In the genomic region with DNA sequence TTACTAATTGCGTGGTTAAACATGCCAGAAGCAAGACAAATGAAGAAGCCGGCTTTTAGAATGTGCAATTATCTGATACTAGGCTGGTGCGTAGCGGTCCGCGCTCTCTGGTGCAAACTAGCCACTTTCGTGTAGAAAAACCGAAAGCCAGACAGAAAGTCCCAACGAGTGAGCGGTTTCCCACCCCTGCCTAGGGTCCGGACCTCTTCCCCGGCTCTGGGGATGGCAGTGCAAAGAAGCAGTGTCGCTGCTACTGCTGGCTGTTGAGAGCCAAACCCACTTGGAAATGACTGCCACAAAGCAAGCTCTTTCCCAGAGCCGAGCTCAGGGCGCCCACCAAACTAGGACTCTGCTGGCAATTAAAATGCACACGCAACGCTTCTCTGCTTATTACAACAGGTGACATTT, we compare ENCODE assay signal across 7 mouse cellular contexts. TPM values are rescaled to one million over a fixed set of nuclear protein-coding genes. Genes with fewer than 3 reads are reported as not detected.
DNase-seq lines count a peak whose midpoint lies in the region; ATAC-seq and TF ChIP-seq lines count a peak whose summit lies in the region.

No protein-coding gene starts in this region.

- peak overlapping the region; percentile 8; the same call in 1 of the 2 replicates for H3K4me3 ChIP-seq in lung, embryonic 14.5 days (ENCODE audit: low read depth, low read length)
- H3K4me3 ChIP-seq in kidney, postnatal 0 days (replicated peaks; ENCODE audit: low read depth, low read length), result 0 out of 2 replicates have a peak overlapping the region, but pooled peaks have one; percentile 6
- H3K4me3 ChIP-seq in midbrain, embryonic 15.5 days, result peak overlapping the region; percentile 44

- H3K27me3 ChIP-seq in lung, embryonic 14.5 days (ENCODE audit: insufficient read depth, low read length), result peaks cover 86% of the 10 kb centered on the region
- peaks cover 66% of the 10 kb centered on the region for H3K27me3 ChIP-seq in kidney, postnatal 0 days (ENCODE audit: insufficient read depth, low read length)
- H3K27me3 ChIP-seq in midbrain, embryonic 15.5 days (replicated peaks), result peaks cover 57% of the 10 kb centered on the region

- H3K36me3 ChIP-seq in lung, embryonic 14.5 days (ENCODE audit: insufficient read depth), result no peaks in the 10 kb centered on the region
- H3K36me3 ChIP-seq in kidney, postnatal 0 days (ENCODE audit: insufficient read depth, low read length), result no peaks in the 10 kb centered on the region
- no peaks in the 10 kb centered on the region for H3K36me3 ChIP-seq in midbrain, embryonic 15.5 days (replicated peaks)

- no peak overlapping the region for H3K27ac ChIP-seq in lung, embryonic 14.5 days (ENCODE audit: low read depth)
- no peak overlapping the region for H3K27ac ChIP-seq in kidney, postnatal 0 days
- peak overlapping the region; percentile 68; the same call in 1 of the 2 replicates for H3K27ac ChIP-seq in midbrain, embryonic 15.5 days

- TF ChIP-seq CTCF in lung, embryonic 14.5 days (IDR thresholded peaks at IDR 0.05; ENCODE audit: low read depth), result no peak
- no peak for TF ChIP-seq CTCF in kidney, postnatal 0 days (IDR thresholded peaks at IDR 0.05; ENCODE audit: low read depth)

- no peak overlapping the region for H3K9ac ChIP-seq in lung, embryonic 14.5 days
- no peak overlapping the region for H3K9ac ChIP-seq in kidney, postnatal 0 days (ENCODE audit: low read depth, low read length)
- H3K9ac ChIP-seq in midbrain, embryonic 15.5 days, result no peak overlapping the region

- WGBS in lung, embryonic 14.5 days, result 3% methylated on average over 17 of the region's 17 CpGs
- WGBS in kidney, postnatal 0 days, result 4% methylated on average over 17 of the region's 17 CpGs
- 5% methylated on average over 17 of the region's 17 CpGs for WGBS in midbrain, embryonic 15.5 days

- peak overlapping the region; percentile 47 for H3K4me2 ChIP-seq in lung, embryonic 14.5 days
- no peak overlapping the region for H3K4me2 ChIP-seq in kidney, postnatal 0 days (ENCODE audit: low read length)
- peak overlapping the region; percentile 61 for H3K4me2 ChIP-seq in midbrain, embryonic 15.5 days

- no peak for ATAC-seq in lung, embryonic 14.5 days (ENCODE audit: insufficient read depth)
- ATAC-seq in kidney, postnatal 0 days (replicated peaks; ENCODE audit: low FRiP score, low read depth), result no peak
- no peak for ATAC-seq in midbrain, embryonic 15.5 days (replicated peaks)

- H3K4me1 ChIP-seq in lung, embryonic 14.5 days (ENCODE audit: insufficient read depth), result peaks cover 6% of the 10 kb centered on the region; the same call in 1 of the 2 replicates
- H3K4me1 ChIP-seq in kidney, postnatal 0 days (replicated peaks; ENCODE audit: insufficient read depth, low read length), result peaks cover 13% of the 10 kb centered on the region; the same call in 1 of the 2 replicates
- peaks cover 35% of the 10 kb centered on the region for H3K4me1 ChIP-seq in midbrain, embryonic 15.5 days

- no peaks in the 10 kb centered on the region for H3K9me3 ChIP-seq in lung, embryonic 14.5 days (ENCODE audit: low read depth, low read length)
- no peaks in the 10 kb centered on the region for H3K9me3 ChIP-seq in kidney, postnatal 0 days (replicated peaks; ENCODE audit: low read length)
- H3K9me3 ChIP-seq in midbrain, embryonic 15.5 days, result no peaks in the 10 kb centered on the region

- peak; percentile 51 for DNase-seq in lung, embryonic 14.5 days
- no peak for DNase-seq in lung, adult 18-20 months
- DNase-seq in embryo, embryonic 9.5 days (ENCODE audit: extremely low spot score), result peak; percentile 62
- DNase-seq in forelimb bud, embryonic 11.5 days (ENCODE audit: low read depth, low spot score), result peak; percentile 49
- DNase-seq in kidney, postnatal 0 days (ENCODE audit: low spot score), result peak; percentile 33
- DNase-seq in adipocyte (ENCODE audit: low spot score), result no peak

RNA-seq across cellular contexts. Expression of a gene that starts 3.7 kb away (rescaled TPM):
- 65.4 and 76.1 TPM in 2 replicates for polyA plus RNA-seq in lung, embryonic 14.5 days (2014; fragmentation: Nextera tagmentation; extraction: Ambion mirVana)
- polyA plus RNA-seq in kidney, postnatal 0 days (2015; fragmentation: Nextera tagmentation; extraction: Ambion mirVana), result 60.8 and 62.1 TPM in 2 replicates
- polyA plus RNA-seq in midbrain, embryonic 15.5 days (2015; fragmentation: Nextera tagmentation; extraction: Ambion mirVana), result 136 and 140 TPM in 2 replicates

RNA-seq across cellular contexts. Expression of a gene that starts 57.0 kb away (rescaled TPM):
- 159 and 173 TPM in 2 replicates for polyA plus RNA-seq in lung, embryonic 14.5 days (2014; fragmentation: Nextera tagmentation; extraction: Ambion mirVana)
- 114 and 127 TPM in 2 replicates for polyA plus RNA-seq in kidney, postnatal 0 days (2015; fragmentation: Nextera tagmentation; extraction: Ambion mirVana)
- 279 and 283 TPM in 2 replicates for polyA plus RNA-seq in midbrain, embryonic 15.5 days (2015; fragmentation: Nextera tagmentation; extraction: Ambion mirVana)

Comparison
In these comparisons a context has a peak if more than half of its experiments do, and no peak if none do; other contexts are left out.
1. DNase-seq: peak in lung, embryonic 14.5 days (single experiment), embryo, embryonic 9.5 days (single experiment), forelimb bud, embryonic 11.5 days (single experiment) and kidney, postnatal 0 days (single experiment); none in lung, adult 18-20 months (0 of 2) and adipocyte (single experiment).
2. Peak in every context shown above with its lines, with median percentiles within 50 percentile points of each other: H3K4me3 ChIP-seq.